Mouse (Mus musculus): ENCODE measurements around the gene Asns. TPM values are rescaled to one million over a fixed set of nuclear protein-coding genes. Genes with fewer than 3 reads are reported as not detected.
"Not testable (repeated sequence)": the region's sequence is repeated elsewhere in the genome, so short reads cannot be mapped to it uniquely, and the experiment has no call there.

Gene Asns
- total RNA-seq, 2 experiments from 2014 or later = 8.5 to 9.1 TPM

GRCm38 (mm10) chr6:7676194-7676901 lies 16.7 kb downstream of the Asns start:
- DNase-seq = no peak

DNA sequence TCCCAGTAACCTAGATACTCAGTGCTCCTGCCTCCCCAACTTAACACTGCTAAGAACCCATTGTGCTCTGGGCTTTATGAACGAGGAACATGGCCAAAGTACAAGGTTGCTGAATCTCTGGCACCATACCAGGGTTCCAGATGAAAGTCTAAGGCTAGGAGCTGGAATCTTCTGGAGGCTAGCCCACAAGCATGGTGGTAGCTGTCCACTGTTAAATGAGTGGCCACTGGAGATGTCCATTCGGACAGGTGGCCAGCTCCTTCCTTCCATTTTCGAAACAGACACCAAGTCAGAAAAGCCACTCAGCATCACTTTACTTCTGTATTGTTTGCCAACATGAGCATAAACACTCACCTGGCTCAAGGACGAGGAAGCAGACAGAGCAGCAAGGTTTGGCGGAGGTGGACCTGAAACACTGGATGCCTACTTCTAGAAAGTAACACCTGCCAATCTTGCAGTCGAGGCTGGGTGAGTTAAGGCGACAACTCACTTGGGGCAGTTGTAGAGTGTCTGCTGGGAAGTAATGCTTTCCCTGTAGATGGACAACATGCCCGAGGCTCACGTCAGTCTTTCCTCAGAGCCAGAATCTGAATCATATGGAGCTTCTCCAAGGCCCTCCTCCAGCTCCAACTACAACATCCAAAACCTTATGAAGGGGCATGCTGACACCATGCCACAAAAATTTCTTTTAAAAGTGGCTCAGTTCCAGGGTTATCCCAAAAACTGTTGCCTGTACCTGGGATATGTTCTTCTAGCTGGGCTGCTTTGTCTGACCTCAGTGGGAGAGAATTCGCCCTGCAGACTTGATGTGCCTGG lies 20.4 kb downstream of the Asns start:
- DNase-seq = no peak

DNA sequence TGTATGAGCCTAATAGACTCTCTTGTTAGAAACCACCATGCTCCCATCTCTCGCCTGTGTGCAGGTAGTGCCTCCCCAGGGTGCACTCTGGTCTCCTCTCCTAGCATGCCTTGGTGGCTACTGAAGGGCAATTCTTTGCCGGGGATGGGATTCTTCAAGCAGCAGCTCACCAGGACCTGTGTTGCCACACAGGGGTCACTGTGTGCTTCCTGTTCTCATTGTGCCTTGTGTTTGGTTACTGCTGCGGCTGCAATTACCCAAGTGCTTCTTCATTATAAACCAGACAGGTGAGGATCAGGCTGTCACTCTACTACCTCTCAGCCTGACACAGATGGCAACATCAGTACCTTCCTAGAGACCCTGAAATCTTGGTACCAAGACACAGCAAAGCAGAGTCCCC lies 21.6 kb downstream of the Asns start:
- no peak for DNase-seq

DNA sequence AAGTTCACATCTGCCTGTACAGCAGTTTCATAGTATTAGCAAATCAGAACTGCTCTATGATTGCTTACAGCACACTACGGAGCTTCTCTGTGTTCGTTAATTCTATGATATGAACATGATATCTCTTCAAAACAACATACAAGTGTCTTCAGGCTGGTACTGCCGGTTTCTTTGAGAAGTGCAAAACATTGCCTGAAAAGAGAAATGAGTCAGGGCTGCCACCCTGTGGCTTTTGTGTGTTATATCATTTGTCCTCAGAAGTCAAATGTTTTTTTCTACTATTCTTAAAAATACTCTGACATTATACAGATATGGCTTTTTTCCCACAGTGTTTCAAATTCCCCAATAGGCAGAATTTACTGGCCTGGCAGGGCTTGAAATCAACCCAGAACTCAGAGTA lies 22.5 kb downstream of the Asns start:
- DNase-seq = no peak

DNA sequence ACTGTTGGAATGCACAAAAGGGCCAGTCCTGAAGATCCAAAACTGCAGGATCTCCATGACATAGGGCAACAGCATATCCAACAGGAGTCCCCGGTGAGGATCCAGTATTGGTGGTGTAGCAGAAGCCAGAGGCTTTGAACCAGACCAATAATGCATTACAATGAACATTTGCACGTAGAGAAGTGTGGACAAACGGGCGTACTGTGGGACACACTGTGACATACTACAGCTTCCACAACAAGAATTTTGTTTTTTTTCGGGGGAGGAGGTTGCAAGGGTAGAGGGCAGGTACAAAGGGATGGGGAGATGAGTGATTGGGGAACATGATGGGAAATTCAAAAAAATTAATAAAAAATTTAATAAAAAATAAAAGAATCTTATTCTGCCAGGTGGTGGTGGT lies 23.3 kb downstream of the Asns start:
- no peak for DNase-seq

- DNase-seq = no peak
Observed at GRCm38 (mm10) chr6:7668332-7668731, 24.7 kb downstream of the Asns start.

GRCm38 (mm10) chr6:7665902-7666301 lies 27.2 kb downstream of the Asns start:
- DNase-seq = not testable (repeated sequence)

GRCm38 (mm10) chr6:7661455-7661854 lies 31.6 kb downstream of the Asns start:
- DNase-seq = no peak

GRCm38 (mm10) chr6:7660377-7661080 lies 32.5 kb downstream of the Asns start:
- peak; percentile 14 for DNase-seq

GRCm38 (mm10) chr6:7656601-7657000 lies 36.5 kb downstream of the Asns start:
- no peak for DNase-seq

DNA sequence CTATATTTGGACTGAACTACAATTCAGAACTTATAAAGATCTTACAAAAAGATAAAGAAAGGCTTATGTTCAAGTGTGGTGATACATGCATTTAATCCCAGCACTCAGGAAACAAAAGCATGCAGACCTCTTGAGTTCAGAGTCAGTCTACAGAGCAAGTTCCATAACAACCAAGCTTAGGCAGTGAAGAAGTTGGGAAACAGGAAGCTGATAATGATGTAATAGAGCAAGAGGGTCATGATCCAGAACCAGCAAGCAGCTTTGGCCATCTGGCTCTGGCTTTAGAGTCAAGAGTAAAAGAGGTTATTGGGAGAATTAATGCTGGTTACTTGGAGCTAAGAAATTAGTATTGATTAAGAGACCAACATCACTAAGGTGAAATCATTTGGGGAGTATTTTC lies 44.6 kb downstream of the Asns start:
- no peak for DNase-seq

Other genes starting within 250 kb of the Asns start
- not detected for gene Tac1, start 138.4 kb downstream of the Asns start, total RNA-seq (2021)
- 10 to 100 TPM; 18.5 to 19.4 TPM for gene C1galt1, start 151.6 kb upstream of the Asns start, total RNA-seq (2021)

All from heart, postnatal 4 days (tissue).